Mouse (Mus musculus): ENCODE results near the gene Csn1s2b.
"Not testable (repeated sequence)": the region's sequence is repeated elsewhere in the genome, so short reads cannot be mapped to it uniquely, and the experiment has no call there.

The Csn1s2b gene

DNA sequence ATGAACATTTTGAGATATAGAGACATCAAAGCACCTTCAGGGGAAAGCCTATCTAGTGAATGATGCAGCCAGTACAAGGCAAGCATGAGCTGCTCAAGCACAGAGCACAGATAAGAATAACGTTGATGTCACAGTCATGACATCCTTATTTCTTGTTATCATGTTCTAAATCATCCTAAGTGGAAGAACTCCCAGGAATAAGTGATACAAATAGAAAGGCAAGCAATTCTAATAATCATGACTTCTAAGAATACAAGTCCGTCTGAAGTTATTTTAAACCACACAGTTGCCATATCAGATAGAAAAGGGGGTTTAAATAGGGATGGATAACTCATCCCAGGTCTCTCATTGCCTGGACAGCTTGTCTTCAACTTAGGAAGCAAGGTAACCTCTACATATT is at the start of gene Csn1s2b:
Csn1s2b (plus strand) TSS at position 301 of the 400 bp plus-strand sequence.
- no peak for DNase-seq (ENCODE audit: extremely low spot score, low read depth, low spot score)

DNA sequence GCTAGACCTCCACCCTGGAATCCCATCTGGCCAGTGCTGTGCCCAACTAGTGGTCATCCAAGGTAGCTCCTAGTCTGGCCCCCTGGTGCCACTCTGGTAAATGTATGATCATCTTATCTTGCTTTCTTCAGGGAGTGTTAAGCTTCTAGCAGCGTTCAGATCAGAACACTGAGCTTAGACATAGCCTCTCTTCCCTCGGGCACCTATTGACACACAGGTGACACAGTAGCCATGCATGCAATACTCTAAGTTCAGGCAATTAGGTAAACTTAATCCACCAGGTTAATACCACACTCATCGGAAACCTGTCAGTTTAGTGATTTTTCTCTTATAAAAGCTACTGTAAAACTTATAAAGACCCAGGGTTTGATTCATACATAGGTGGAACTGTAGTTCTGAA is 43.3 kb upstream of the Csn1s2b start:
- DNase-seq (ENCODE audit: extremely low spot score, low read depth, low spot score), result no peak

DNA sequence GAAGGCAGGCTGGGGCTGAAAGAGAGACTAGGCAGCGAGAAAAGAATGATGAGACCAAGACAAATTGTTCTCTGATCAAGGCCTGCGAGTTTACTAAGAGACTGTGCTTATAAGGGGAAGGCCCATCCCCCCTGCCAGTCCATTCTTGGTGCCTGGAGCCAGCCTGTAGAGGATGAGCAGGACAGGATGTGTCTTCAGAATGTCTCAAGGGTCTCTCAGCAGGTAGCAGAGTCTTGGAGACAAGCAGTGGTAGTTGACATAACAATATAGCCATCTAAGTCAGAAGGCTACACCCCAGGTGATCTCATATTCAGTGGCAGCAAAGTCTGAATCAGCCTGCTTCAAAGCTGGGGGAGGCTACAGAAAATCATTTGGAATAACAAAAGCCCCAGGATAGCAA is 35.7 kb upstream of the Csn1s2b start:
- DNase-seq (ENCODE audit: extremely low spot score, low read depth, low spot score), result not testable (repeated sequence)

DNA sequence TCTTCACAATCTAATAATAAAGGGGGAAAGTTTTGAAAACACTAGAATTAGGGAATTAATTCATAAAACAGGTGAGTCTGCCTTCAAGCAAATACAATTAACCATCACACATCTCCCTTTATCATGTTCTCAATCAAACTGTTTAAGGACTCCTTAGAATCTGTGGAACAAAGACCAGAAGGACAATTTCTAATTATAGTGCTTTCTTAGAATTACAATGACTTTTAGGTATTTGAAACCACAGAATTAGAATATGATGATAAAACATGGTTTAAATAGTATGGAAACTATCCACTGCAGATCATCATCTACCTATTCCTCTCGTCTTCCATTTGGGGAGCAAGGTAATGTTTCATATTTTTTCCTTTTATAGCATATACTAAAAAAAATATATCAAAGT is 33.6 kb upstream of the Csn1s2b start, which contains the start of gene Csn1s2a:
Csn1s2a (plus strand) TSS at position 301 of the 400 bp plus-strand sequence.
- DNase-seq (ENCODE audit: extremely low spot score, low read depth, low spot score), result no peak

DNA sequence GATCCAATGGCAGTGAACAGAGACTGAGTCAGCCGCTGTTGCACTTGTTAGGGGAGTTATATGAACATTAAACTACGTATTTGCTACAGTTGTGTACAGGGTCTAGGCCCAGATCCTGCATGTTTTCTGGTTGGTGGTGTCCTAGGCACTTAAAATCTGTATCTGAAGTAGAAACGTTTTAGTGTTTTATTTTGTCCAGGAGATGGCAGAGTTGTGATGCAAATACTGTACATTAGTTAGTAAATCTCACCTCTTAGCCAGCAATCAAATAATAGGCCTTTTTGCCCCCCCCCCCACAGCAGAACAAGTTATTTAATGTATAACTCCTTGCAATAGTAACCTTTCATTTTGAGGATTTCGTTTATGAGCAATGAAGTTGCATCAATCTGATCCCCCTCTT is 25.2 kb upstream of the Csn1s2b start:
- DNase-seq (ENCODE audit: extremely low spot score, low read depth, low spot score), result no peak

DNA sequence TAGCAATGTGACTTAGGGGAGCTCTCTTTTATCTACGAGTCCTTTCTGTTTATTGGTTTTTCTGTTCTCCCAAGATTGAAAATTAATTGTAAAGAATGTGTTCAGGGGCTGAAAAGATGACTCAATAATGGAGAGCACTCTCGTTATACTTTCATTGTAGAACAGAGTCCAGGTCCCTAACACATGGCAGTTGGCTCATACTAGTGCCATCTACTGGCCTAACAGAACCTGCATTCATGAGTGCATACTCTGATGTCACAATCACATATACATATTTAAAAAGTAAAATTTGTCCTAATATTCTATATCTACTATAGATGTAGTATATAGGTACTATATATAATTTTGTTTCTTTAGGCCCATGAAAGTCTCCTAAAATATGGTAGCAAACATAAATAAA is 1.4 kb downstream of the Csn1s2b start:
- DNase-seq (ENCODE audit: extremely low spot score, low read depth, low spot score), result no peak

DNA sequence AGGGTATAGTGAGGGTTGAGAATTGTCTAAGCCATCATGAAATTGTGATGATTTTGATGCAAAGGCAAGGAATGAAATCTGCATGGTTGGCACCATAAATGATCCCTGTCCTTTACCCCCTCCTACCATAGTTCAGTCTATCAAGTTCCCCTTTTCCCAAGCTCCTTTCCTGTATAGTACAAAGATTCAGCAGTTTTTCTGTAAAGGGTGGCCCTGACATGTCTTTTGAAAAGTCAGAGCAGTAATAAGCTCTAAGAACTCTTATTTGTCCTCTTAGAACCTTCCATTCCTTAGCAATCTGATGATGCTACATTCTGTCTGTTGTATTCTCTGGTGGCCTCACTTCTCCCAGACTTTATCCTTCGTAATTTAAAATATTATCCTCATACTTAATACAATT is 17.5 kb downstream of the Csn1s2b start, which contains the start of gene Prr27:
Prr27 (plus strand) TSS at position 301 of the 400 bp plus-strand sequence.
- DNase-seq (ENCODE audit: extremely low spot score, low read depth, low spot score), result no peak

DNA sequence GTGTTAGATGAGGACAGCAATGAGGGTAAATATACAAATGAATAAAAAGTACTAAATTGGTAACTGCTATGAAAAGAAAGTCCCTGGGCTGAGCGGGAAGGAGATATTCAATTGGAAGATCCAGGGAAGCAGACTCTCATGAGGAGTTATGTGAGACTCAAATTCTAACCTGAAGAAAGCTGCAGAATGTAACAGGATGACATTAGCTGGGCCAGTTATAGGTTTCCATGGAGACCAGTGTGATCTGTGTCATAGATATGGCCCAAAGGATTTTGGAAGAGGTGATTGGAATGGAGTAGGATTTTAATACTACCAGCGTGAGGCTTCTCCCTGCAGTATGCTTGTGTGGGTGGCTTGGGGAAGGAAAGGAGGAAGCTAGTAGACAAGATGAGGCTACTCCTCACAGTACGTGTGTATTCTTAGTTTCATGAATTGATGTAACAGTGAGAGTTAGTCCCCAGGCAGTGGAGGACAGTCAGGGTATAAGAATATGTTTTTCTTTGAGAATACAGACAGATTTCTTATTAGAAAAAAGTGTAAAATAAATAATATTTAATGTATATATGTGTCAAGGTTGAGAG is 47.3 kb downstream of the Csn1s2b start:
- DNase-seq (ENCODE audit: extremely low spot score, low read depth, low spot score), result no peak

DNA sequence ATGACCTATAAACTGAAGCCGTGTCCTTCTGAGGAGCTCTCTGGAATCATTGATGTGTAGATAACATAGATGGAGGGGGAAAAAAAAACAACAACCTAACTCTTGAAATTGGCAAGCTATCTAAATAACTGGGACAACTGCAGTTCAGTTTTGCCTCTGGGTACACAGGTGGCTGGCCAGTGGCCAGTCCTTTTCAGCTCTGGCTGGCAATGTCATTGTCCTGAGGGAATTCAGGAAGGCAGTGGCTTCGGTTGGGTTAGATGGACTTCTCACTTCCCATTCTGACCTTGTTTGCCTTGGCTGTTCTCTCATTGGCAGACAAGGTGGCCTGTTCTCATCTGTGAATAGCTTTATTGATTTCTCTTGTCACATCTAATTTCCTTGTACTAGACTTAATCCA is 62.2 kb downstream of the Csn1s2b start:
- no peak for DNase-seq (ENCODE audit: extremely low spot score, low read depth, low spot score)

DNA sequence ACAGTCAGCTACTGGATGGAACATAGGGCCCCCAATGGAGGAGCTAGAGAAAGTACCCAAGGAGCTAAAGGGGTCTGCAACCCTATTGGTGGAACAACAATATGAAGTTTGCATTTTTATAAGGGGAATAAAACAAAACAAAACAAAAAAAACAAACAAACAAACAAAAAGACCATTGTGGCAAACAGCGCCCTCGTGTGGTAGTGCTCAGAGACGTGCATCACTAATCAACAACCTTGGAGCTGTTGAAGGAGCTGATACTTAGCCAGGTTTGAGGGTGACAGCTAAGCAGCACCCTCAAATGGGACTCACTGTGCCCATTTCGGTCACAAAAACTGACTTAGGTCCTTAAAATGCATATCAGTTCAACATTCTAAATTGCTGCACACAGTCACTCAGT is 63.5 kb downstream of the Csn1s2b start:
- no peak for DNase-seq (ENCODE audit: extremely low spot score, low read depth, low spot score)

Data from hindlimb bud, embryonic 11.5 days (tissue).